Mouse (Mus musculus): Measurements from ENCODE around the gene Gm21541.
"Not testable (repeated sequence)": the region's sequence is repeated elsewhere in the genome, so short reads cannot be mapped to it uniquely, and the experiment has no call there.

The Gm21541 gene

GRCm38 (mm10) chr4:41903310-41903709, at the start of gene Gm21541:
Gm21541 (plus strand) TSS chr4:41903610.
- DNase-seq (ENCODE audit: low read depth in 2 of 2, low spot score in 2 of 2): not testable (repeated sequence)

- not testable (repeated sequence) for DNase-seq (ENCODE audit: low read depth in 2 of 2, low spot score in 2 of 2)
Observed at GRCm38 (mm10) chr4:41941272-41941671, 37.9 kb downstream of the Gm21541 start, which contains the start of gene Gm20878. Gm20878 (plus strand) TSS chr4:41941572.

Data from CD8-positive naive resting alpha-beta T cell, adult 2 months (primary cell).